Mouse (Mus musculus) c-Kit-positive CD71-negative TER-119-negative erythroid progenitor cells, embryonic 14.5 days (primary cell): Measurements from ENCODE around the gene Olfr510.
"Not testable (repeated sequence)": the region's sequence is repeated elsewhere in the genome, so short reads cannot be mapped to it uniquely, and the experiment has no call there.

Source experiments
- DNase-seq: peaks from one replicate; pipeline ENCODE4 v3.0.0-alpha.2; 2013; ENCODE audit warnings: low read depth

Olfr510 gene

DNA sequence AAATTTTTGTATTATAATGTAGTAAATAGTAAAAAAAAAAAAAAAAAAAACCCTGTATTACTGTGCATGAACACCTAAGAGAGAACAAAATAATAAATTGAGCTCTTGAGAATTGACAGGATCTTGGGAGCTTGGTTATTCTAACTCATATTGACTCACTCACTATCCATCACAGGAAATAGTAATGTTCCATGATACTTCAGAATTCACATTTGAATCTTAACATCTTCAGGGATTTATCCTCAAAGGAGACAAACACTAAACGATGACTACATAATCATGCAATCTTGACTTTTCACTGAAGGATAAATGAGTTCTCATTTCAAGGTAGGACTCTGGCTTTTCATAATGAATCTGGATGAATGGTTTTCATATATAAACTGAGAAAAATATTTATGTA, at the start of gene Olfr510:
Olfr510 (plus strand) TSS at position 301 of the 400 bp plus-strand sequence.
- DNase-seq, result no peak

DNA sequence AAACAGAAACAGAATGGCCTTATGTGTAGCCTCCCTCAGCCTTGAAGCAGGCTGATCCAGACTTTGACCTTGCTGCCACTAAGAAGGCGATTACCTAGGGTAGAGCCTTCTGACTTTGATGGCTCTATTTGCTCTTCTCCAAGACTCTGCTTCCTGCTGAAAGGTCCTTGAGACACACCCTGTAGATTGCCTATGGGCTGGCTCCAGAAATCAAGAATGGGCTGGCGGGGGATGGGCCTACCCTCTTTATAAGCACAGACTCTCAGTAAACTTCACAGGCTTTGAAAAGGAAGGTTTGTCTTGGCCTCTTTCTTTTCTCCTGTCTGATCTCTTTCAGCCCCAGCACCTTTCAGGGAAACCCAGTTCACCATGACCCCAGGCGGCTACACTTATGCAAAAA, 49.4 kb upstream of the Olfr510 start:
- DNase-seq, result not testable (repeated sequence)

DNA sequence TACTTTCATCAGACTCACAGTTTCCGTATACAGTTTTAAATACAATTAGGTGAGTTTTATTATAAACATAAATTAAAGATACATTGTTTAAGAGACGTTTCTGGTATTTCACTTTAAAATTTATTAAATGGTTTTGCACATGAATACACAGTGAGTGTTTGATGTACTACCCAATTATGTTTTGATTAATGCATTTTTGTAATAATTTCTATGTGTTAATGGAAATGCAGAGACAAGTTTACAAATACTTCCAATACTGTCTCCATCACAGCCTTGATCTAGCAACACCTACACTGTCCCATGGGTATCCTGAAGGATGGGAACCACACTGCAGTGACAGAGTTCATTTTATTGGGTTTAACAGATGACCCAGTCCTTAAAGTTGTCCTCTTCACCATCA, 44.7 kb upstream of the Olfr510 start, which contains the start of gene Olfr507:
Olfr507 (plus strand) TSS at position 301 of the 400 bp plus-strand sequence.
- no peak for DNase-seq

DNA sequence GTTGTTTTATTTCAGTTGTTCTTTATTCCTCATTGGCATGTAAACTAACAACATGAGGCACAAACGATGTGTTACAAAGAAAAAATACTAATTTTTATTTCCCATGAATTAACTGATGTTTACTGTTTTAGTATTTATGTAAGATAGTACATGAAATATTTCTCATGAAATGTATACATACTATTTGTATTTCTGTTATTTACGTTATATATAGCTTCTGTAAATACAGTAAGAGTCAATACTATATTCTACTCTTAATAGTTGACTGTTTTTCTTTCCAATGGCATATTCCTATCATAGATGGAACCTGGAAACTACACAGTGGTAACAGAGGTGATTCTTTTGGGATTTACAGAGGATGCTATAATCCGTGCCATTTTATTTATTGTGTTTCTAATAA, 36.5 kb upstream of the Olfr510 start, which contains the start of gene Olfr508:
Olfr508 (plus strand) TSS at position 301 of the 400 bp plus-strand sequence.
- DNase-seq, result no peak

DNA sequence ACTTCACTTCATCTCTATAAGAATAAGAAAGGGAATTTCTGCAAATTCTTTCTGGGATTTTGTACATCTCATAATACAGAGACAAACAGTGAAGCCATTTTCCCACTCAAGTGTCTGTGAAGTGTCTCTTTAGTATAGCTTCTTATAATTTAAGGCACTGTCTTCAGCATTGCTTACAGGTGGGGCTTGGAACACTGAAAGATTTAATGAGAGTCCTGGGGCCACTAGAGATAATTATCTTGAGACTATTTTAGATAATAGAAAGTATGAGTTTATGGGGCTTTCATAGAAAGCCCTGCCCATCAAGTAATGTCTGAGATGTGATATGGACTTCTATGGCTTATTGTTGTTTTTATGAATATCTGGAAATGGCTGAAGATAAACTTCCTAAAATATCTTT, 14.4 kb upstream of the Olfr510 start, which contains the start of gene Olfr509:
Olfr509 (minus strand) TSS at position 101 of the 400 bp plus-strand sequence.
- no peak for DNase-seq

DNA sequence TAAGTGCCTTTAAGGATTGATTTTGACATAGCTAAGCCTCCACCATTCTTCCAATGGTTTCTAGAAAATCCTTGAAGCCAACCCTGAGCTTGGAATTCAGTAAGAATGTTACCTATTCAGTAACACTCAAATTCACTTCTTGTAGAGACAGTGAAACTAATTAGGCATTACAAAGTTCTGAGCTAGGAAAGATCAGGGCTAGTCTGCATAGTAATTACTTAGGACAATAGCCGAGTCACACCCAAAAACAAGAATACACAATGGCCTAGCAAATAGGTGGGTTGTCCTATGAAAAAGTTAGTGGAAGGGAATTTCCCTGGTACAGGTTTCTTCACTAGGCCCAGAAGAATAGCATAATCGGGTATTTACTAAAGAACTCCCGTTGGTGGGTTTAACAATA, 3.8 kb upstream of the Olfr510 start:
- no peak for DNase-seq

DNA sequence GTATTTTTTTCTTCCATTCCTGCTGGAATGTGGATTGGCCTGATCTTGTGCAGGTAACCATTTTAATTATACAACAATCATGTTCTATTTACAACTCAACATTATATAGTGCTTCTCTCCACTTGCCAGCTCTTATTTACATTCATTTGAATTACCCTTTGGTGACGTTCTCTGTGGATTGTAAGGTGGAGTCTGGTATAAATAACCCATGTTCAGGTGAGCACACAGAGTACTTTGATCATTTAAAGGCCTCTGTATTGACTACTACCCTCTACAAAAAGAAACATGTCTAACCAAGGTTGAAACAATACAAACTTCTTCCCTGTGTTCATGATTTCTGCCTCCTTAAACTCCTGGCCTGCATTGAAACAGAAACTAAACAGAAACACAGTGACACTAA, 4.8 kb downstream of the Olfr510 start:
- no peak for DNase-seq

DNA sequence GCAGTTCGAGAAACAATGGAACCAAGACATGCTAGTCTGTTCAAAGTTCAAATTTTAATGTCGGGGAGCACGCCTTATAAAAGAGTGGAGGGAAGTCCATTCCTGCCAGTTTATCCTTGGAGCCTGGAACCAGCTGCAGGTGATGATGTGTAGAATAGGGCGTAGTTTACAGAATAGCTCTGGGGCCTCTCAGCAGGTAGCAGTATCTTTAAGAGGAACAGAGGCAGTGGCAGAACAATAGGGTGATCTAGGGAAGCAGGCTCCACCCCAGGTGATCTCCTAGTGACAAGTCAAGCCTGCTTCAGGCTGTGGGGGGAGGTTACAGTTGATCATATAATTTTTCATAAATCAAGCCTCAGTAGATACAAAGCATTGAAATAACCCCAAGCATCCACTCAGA, 12.7 kb downstream of the Olfr510 start:
- no peak for DNase-seq

DNA sequence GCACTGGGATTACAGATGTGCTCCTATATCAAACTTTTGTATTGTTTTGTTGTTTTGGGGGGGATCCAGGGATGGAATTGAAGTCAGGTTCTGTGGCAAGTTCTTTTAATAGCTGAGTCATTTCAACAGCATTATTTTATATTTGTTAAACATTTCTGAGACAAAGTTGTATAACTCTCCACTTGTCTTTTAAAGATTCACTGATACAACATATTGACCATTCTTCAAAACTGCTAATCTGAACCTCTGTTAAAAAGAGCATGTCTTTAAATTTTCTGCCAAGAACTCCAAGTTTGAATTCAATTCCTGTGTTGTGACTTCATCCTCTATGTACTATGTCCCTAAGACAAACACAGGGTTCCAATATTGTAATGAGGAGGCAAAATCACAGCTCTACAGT, 46.8 kb downstream of the Olfr510 start, which contains the start of gene Olfr512:
Olfr512 (plus strand) TSS at position 301 of the 400 bp plus-strand sequence.
- DNase-seq, result no peak
